Mouse (Mus musculus) heart, adult 2 months (tissue): ENCODE results near the gene Gm11146. TPM values are rescaled to one million over a fixed set of nuclear protein-coding genes. Genes with fewer than 3 reads are reported as not detected.

Source experiments
- DNase-seq, 2 experiments: peaks; one replicate each; pipeline ENCODE4 v3.0.0; 2021
- H3K27ac ChIP-seq: fragments of 200-600 bp; 2 replicates; pipeline ENCODE4 v1.8.1; 2022
- H3K27me3 ChIP-seq: fragments of 200-500 bp; 2 replicates; pipeline ENCODE4 v1.6.1; 2012; ENCODE audit warnings: mild to moderate bottlenecking, low read length, inconsistent platforms, mixed read lengths; ENCODE audit not compliant: control insufficient read depth, insufficient read depth
- H3K36me3 ChIP-seq: fragments of 200-500 bp; 2 replicates; pipeline ENCODE4 v1.6.1; 2012; ENCODE audit warnings: low read length, inconsistent platforms; ENCODE audit not compliant: control insufficient read depth, insufficient read depth
- H3K4me1 ChIP-seq: fragments of 200-500 bp; 2 replicates; pipeline ENCODE4 v1.6.1; 2011; ENCODE audit warnings: low read length; ENCODE audit not compliant: control insufficient read depth, insufficient read depth
- H3K4me3 ChIP-seq: fragments of 200-600 bp; 2 replicates; pipeline ENCODE4 v1.8.1; 2022
- H3K79me2 ChIP-seq: fragments of 200-500 bp; replicated peaks from 2 replicates; pipeline ENCODE4 v1.6.1; 2012; ENCODE audit warnings: mild to moderate bottlenecking, inconsistent platforms, low read length, moderate library complexity, mixed read lengths; ENCODE audit not compliant: control insufficient read depth, insufficient read depth
- H3K9ac ChIP-seq: fragments of 200-500 bp; 2 replicates; pipeline ENCODE4 v1.6.1; 2012; ENCODE audit warnings: low read depth, mild to moderate bottlenecking, control low read depth, inconsistent platforms, low read length, mixed read lengths
- CTCF ChIP-seq: fragments of 200-600 bp; IDR thresholded peaks from 2 replicates; pipeline ENCODE4 v1.8.1; 2022; ENCODE audit warnings: antibody characterized with exemption, mild to moderate bottlenecking, moderate library complexity
- EP300 ChIP-seq: fragments of 200-500 bp; IDR thresholded peaks from 2 replicates; pipeline ENCODE4 v1.6.1; 2011; ENCODE audit warnings: low read depth, low read length, control low read depth; ENCODE audit not compliant: insufficient read depth
- POLR2A ChIP-seq: fragments of 200-500 bp; IDR thresholded peaks from 2 replicates; pipeline ENCODE4 v1.6.1; 2011; ENCODE audit warnings: mild to moderate bottlenecking, low read depth, low read length, control low read depth; ENCODE audit not compliant: insufficient read depth
- WGBS: fragments of 180-500 bp; shearing (Covaris S2); methylation state at CpG from one replicate; pipeline ENCODE4 v1.1.7; 2018; 5-methylcytosine and 5-hydroxymethylcytosine counted together
- intact Hi-C: fragments of 180-260 bp; cut with DNase I; formaldehyde crosslinking; loops from one replicate; pipeline ENCODE4 v1.15.1; 2025
- microRNA-seq, 2 experiments: library from miRNA; unstranded; fragments of <30 nt; microRNA quantifications; one replicate each; pipeline ENCODE4 v1.2.0; 2021
- polyA plus RNA-seq: library from polyadenylated mRNA; depleted of rRNA; stranded (reverse); fragments of >200 nt; gene quantifications from 2 replicates; pipeline ENCODE4 v1.2.3, GENCODE M21; 2012
- total RNA-seq, 2 experiments: library from RNA; stranded (reverse); gene quantifications; 2 replicates each; pipeline ENCODE4 v1.2.3; 2021

Gm11146 gene
- total and polyA plus RNA-seq, 3 experiments: not detected

GRCm38 (mm10) chr16:77551051-77551450 is 50.8 kb downstream of the Gm11146 start:
- no peak overlapping the region for H3K4me3 ChIP-seq
- no peaks in the 10 kb centered on the region for H3K36me3 ChIP-seq
- no peak overlapping the region for H3K9ac ChIP-seq
- no peaks in the 10 kb centered on the region for H3K4me1 ChIP-seq
- no peak for DNase-seq
- H3K27ac ChIP-seq: no peak overlapping the region
- intact Hi-C loops: no loop called here
- WGBS: 74% methylated on average over 3 of the region's 3 CpGs
- no peaks in the 10 kb centered on the region for H3K27me3 ChIP-seq
- TF ChIP-seq CTCF: no peak
- TF ChIP-seq POLR2A: no peak
- no peak for TF ChIP-seq EP300
- no peaks in the 10 kb centered on the region for H3K79me2 ChIP-seq

Small RNA genes lying within 50 kb of the gene (microRNA-seq; reads per million reads assigned to microRNA genes)
- 217 to 260 reads per million in 2 experiments for gene Mir125b-2
- 25,140 to 39,174 reads per million in 2 experiments for gene Mir99a
- 603 to 767 reads per million in 2 experiments for gene Mirlet7c-1
